Mouse (Mus musculus): ENCODE results near the gene Syt16. TPM values are rescaled to one million over a fixed set of nuclear protein-coding genes. Genes with fewer than 3 reads are reported as not detected.

Syt16 gene
- total RNA-seq, 1 experiment: 0.22 TPM

DNA sequence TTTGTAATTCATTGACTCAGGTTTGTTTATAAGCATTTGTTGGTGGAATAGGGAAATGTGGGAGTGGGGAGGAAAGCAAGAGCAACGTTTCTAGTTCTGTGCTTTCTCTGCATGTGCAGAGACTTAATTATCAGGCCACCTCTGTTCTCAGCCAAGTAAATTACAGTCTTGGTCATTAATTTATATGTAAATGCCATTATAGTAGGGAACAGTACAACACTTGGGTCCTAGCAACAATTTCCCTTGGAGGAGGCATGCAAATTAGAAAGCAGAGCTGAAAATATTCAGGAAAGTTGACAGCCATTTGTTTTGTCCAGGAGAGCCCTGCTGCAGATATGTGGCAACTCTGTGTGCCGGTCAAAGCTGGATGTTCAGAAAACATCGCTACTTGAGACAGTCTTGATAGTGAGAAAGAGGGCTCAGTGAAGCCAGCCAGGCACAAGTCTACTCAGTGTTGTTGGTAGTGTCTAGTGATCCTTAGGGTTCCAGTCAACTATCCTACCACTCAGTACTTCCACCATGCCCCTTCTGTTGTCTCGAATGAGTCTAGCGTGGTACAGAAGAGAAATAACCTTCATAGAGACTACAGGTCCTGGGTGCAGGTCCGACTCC lies 205.1 kb downstream of the Syt16 start:
- no peak overlapping the region for H3K27ac ChIP-seq (ENCODE audit: insufficient read depth, low read depth, low read length, poor library complexity, severe bottlenecking)
- in situ Hi-C loops (cut with MboI; ENCODE audit: low sequenced_read_pairs in 2 of 2, unreplicated experiment in 2 of 2): no loop called here
- H3K9me3 ChIP-seq (ENCODE audit: control insufficient read depth, insufficient read depth, low read depth, low read length): no peaks in the 10 kb centered on the region
- no peak overlapping the region for H3K4me3 ChIP-seq (ENCODE audit: insufficient read depth in 1 of 2, low read depth in 1 of 2, low read length in 2 of 2, poor library complexity in 1 of 2, severe bottlenecking in 1 of 2)
- no peak for TF ChIP-seq ZC3H11A (IDR thresholded peaks at IDR 0.05; ENCODE audit: borderline replicate concordance, low read depth, low read length)
- no peak for TF ChIP-seq CHD2 (IDR thresholded peaks at IDR 0.05; ENCODE audit: low read depth, low read length)
- no peak for TF ChIP-seq HCFC1 (IDR thresholded peaks at IDR 0.05; ENCODE audit: borderline replicate concordance, insufficient read depth, low read length)
- no peak for TF ChIP-seq MAFK (IDR thresholded peaks at IDR 0.05; ENCODE audit: insufficient read depth, low read depth, low read length)
- no peak for TF ChIP-seq ZNF384 (IDR thresholded peaks at IDR 0.05; ENCODE audit: low read depth, low read length)
- no peaks in the 10 kb centered on the region for H3K4me1 ChIP-seq (ENCODE audit: control insufficient read depth in 2 of 2, insufficient read depth in 2 of 2, low read length in 2 of 2, poor library complexity in 1 of 2)
- no peak overlapping the region for H3K9ac ChIP-seq (ENCODE audit: insufficient read depth, low read depth, low read length, poor library complexity, severe bottlenecking)
- DNase-seq (ENCODE audit: low read depth, low spot score): no peak
- no peaks in the 10 kb centered on the region for H3K36me3 ChIP-seq (ENCODE audit: control insufficient read depth, insufficient read depth, low read length, poor library complexity, severe bottlenecking)

DNA sequence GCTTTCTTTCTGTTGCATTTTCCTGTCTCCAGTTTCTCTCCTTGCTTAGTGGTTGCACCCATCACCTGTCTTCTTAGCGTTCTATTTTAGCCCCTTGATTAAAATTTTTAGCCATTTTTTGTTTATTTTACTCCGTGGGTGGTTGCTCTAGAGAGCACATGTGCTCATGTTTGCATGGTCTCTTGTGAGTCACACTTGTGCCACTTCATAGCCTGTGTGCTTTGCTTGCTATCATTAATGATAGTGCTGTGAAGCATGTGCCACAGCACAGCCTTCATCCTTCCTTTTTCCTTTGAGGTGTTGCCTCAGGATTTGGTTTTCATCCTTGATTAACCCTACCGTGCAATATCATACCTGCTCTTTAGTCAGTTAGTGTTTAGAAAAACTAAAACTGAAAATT lies 214.7 kb downstream of the Syt16 start:
- no peak overlapping the region for H3K4me3 ChIP-seq (ENCODE audit: insufficient read depth in 1 of 2, low read depth in 1 of 2, low read length in 2 of 2, poor library complexity in 1 of 2, severe bottlenecking in 1 of 2)
- no peak overlapping the region for H3K27ac ChIP-seq (ENCODE audit: insufficient read depth, low read depth, low read length, poor library complexity, severe bottlenecking)
- H3K36me3 ChIP-seq (ENCODE audit: control insufficient read depth, insufficient read depth, low read length, poor library complexity, severe bottlenecking): no peaks in the 10 kb centered on the region
- DNase-seq (ENCODE audit: low read depth, low spot score): no peak
- H3K4me1 ChIP-seq (ENCODE audit: control insufficient read depth in 2 of 2, insufficient read depth in 2 of 2, low read length in 2 of 2, poor library complexity in 1 of 2): no peaks in the 10 kb centered on the region
- no peak overlapping the region for H3K9ac ChIP-seq (ENCODE audit: insufficient read depth, low read depth, low read length, poor library complexity, severe bottlenecking)
- in situ Hi-C loops (cut with MboI; ENCODE audit: low sequenced_read_pairs in 2 of 2, unreplicated experiment in 2 of 2): no loop called here
- TF ChIP-seq CHD2 (IDR thresholded peaks at IDR 0.05; ENCODE audit: low read depth, low read length) (no peak), ZC3H11A (IDR thresholded peaks at IDR 0.05; ENCODE audit: borderline replicate concordance, low read depth, low read length) (no peak), MAFK (IDR thresholded peaks at IDR 0.05; ENCODE audit: insufficient read depth, low read depth, low read length) (no peak), ZNF384 (IDR thresholded peaks at IDR 0.05; ENCODE audit: low read depth, low read length) (no peak), HCFC1 (IDR thresholded peaks at IDR 0.05; ENCODE audit: borderline replicate concordance, insufficient read depth, low read length) (no peak)
- no peaks in the 10 kb centered on the region for H3K9me3 ChIP-seq (ENCODE audit: control insufficient read depth, insufficient read depth, low read depth, low read length)

GRCm38 (mm10) chr12:74216103-74216728 lies 218.8 kb downstream of the Syt16 start:
- Histone ChIP-seq H3K9me3 (ENCODE audit: control insufficient read depth, insufficient read depth, low read depth, low read length) (no peaks in the 10 kb centered on the region), H3K9ac (ENCODE audit: insufficient read depth, low read depth, low read length, poor library complexity, severe bottlenecking) (no peak overlapping the region), H3K36me3 (ENCODE audit: control insufficient read depth, insufficient read depth, low read length, poor library complexity, severe bottlenecking) (no peaks in the 10 kb centered on the region), H3K4me1 (ENCODE audit: control insufficient read depth in 2 of 2, insufficient read depth in 2 of 2, low read length in 2 of 2, poor library complexity in 1 of 2) (no peaks in the 10 kb centered on the region), H3K4me3 (ENCODE audit: insufficient read depth in 1 of 2, low read depth in 1 of 2, low read length in 2 of 2, poor library complexity in 1 of 2, severe bottlenecking in 1 of 2) (no peak overlapping the region), H3K27ac (ENCODE audit: insufficient read depth, low read depth, low read length, poor library complexity, severe bottlenecking) (no peak overlapping the region)
- TF ChIP-seq ZC3H11A (IDR thresholded peaks at IDR 0.05; ENCODE audit: borderline replicate concordance, low read depth, low read length) (no peak), HCFC1 (IDR thresholded peaks at IDR 0.05; ENCODE audit: borderline replicate concordance, insufficient read depth, low read length) (no peak), ZNF384 (IDR thresholded peaks at IDR 0.05; ENCODE audit: low read depth, low read length) (no peak), CHD2 (IDR thresholded peaks at IDR 0.05; ENCODE audit: low read depth, low read length) (no peak), MAFK (IDR thresholded peaks at IDR 0.05; ENCODE audit: insufficient read depth, low read depth, low read length) (no peak)
- in situ Hi-C loops (cut with MboI; ENCODE audit: low sequenced_read_pairs in 2 of 2, unreplicated experiment in 2 of 2): no loop called here
- no peak for DNase-seq (ENCODE audit: low read depth, low spot score)

DNA sequence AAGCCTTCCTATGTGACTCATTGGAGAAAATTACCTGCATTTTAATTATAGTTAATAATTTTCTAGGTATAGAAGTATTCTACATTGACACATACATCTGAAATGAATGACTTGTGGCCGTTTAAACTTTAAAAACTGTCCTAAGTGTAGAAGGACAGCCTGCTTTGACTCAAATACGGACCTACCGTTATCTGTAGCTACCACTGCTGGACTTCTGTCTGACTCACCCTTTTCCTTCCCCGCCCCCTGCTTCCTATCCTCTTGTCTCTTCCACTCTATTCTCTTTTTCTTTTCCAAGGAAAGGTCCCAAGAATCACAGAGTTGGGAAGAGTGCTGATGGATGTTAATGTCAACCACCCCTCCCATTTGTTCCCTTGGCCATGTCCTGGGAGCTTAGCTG lies 222.4 kb downstream of the Syt16 start:
- Histone ChIP-seq H3K4me1 (ENCODE audit: control insufficient read depth in 2 of 2, insufficient read depth in 2 of 2, low read length in 2 of 2, poor library complexity in 1 of 2) (no peaks in the 10 kb centered on the region), H3K36me3 (ENCODE audit: control insufficient read depth, insufficient read depth, low read length, poor library complexity, severe bottlenecking) (no peaks in the 10 kb centered on the region), H3K27ac (ENCODE audit: insufficient read depth, low read depth, low read length, poor library complexity, severe bottlenecking) (no peak overlapping the region), H3K9me3 (ENCODE audit: control insufficient read depth, insufficient read depth, low read depth, low read length) (no peaks in the 10 kb centered on the region), H3K4me3 (ENCODE audit: insufficient read depth in 1 of 2, low read depth in 1 of 2, low read length in 2 of 2, poor library complexity in 1 of 2, severe bottlenecking in 1 of 2) (no peak overlapping the region), H3K9ac (ENCODE audit: insufficient read depth, low read depth, low read length, poor library complexity, severe bottlenecking) (no peak overlapping the region)
- TF ChIP-seq ZNF384 (IDR thresholded peaks at IDR 0.05; ENCODE audit: low read depth, low read length): no peak
- TF ChIP-seq MAFK (IDR thresholded peaks at IDR 0.05; ENCODE audit: insufficient read depth, low read depth, low read length): no peak
- no peak for TF ChIP-seq CHD2 (IDR thresholded peaks at IDR 0.05; ENCODE audit: low read depth, low read length)
- no peak for TF ChIP-seq ZC3H11A (IDR thresholded peaks at IDR 0.05; ENCODE audit: borderline replicate concordance, low read depth, low read length)
- no peak for TF ChIP-seq HCFC1 (IDR thresholded peaks at IDR 0.05; ENCODE audit: borderline replicate concordance, insufficient read depth, low read length)
- DNase-seq (ENCODE audit: low read depth, low spot score): no peak
- in situ Hi-C loops (cut with MboI; ENCODE audit: low sequenced_read_pairs in 2 of 2, unreplicated experiment in 2 of 2): no loop called here
